Mouse (Mus musculus) liver, embryonic 15.5 days (tissue): ENCODE measurements around the gene 1700001K19Rik. TPM values are rescaled to one million over a fixed set of nuclear protein-coding genes. Genes with fewer than 3 reads are reported as not detected.

Experiments
- ATAC-seq: fragments of 200-750 bp; cut with Nextera tagmentation; 2 replicates; pipeline ENCODE4 v1.8.0; 2017; ENCODE audit warnings: moderate number of reproducible peaks, mild to moderate bottlenecking, moderate library complexity; ENCODE audit not compliant: insufficient read depth
- H3K27ac ChIP-seq: fragments of 300-500 bp; sonication (generic); replicated peaks from 2 replicates; pipeline ENCODE4 v1.5.1; 2015; ENCODE audit warnings: mild to moderate bottlenecking, inconsistent platforms
- H3K27me3 ChIP-seq: fragments of 300-500 bp; sonication (generic); 2 replicates; pipeline ENCODE4 v1.6.1; 2015; ENCODE audit warnings: mild to moderate bottlenecking, inconsistent platforms
- H3K36me3 ChIP-seq: fragments of 300-500 bp; sonication (generic); replicated peaks from 2 replicates; pipeline ENCODE4 v1.6.1; 2015; ENCODE audit warnings: moderate library complexity, mild to moderate bottlenecking, inconsistent platforms
- H3K4me1 ChIP-seq: fragments of 300-500 bp; sonication (generic); replicated peaks from 2 replicates; pipeline ENCODE4 v1.6.1; 2015; ENCODE audit warnings: inconsistent platforms
- H3K4me2 ChIP-seq: fragments of 300-500 bp; sonication (generic); 2 replicates; pipeline ENCODE4 v1.6.1; 2015; ENCODE audit warnings: moderate library complexity, mild to moderate bottlenecking, inconsistent platforms
- H3K4me3 ChIP-seq: fragments of 300-500 bp; sonication (generic); replicated peaks from 2 replicates; pipeline ENCODE4 v1.5.1; 2015; ENCODE audit warnings: mild to moderate bottlenecking, inconsistent platforms
- H3K9ac ChIP-seq: fragments of 300-500 bp; sonication (generic); 2 replicates; pipeline ENCODE4 v1.6.1; 2015; ENCODE audit warnings: moderate library complexity, mild to moderate bottlenecking, inconsistent platforms
- H3K9me3 ChIP-seq: fragments of 300-500 bp; sonication (generic); replicated peaks from 2 replicates; pipeline ENCODE4 v1.6.1; 2016; ENCODE audit warnings: inconsistent platforms
- WGBS: fragments of 180-500 bp; shearing (Covaris S2); methylation state at CpG from one replicate; pipeline ENCODE4 v1.1.7; 2015; ENCODE audit warnings: mixed read lengths; ENCODE audit not compliant: insufficient replicate concordance; 5-methylcytosine and 5-hydroxymethylcytosine counted together
- microRNA-seq: library from miRNA; unstranded; fragments of <30 nt; microRNA quantifications from one replicate; pipeline ENCODE4, GENCODE M21; 2016
- polyA plus RNA-seq: library from polyadenylated mRNA; unstranded; fragments of >200 nt; fragmentation: Nextera tagmentation; extraction: Ambion mirVana; gene quantifications from 2 replicates; pipeline ENCODE4 v1.2.1, GENCODE M21; 2015

1700001K19Rik gene
- polyA plus RNA-seq, 1 experiment from 2014 or later: not detected

DNA sequence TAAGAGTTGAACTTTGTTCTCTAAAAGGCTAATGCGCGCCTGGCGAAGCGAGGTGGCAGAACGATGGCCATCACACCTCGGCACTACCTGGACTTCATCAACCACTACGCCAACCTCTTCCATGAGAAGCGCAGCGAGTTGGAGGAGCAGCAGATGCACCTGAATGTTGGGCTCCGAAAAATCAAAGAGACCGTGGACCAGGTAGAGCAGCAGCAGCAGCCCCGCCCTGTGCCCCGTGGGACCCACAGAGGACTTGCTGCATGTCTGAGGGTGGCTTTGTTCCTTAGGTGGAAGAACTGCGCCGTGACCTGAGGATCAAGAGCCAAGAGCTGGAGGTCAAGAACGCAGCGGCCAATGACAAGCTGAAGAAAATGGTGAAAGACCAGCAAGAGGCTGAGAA is 31.0 kb downstream of the 1700001K19Rik start:
- Histone ChIP-seq H3K9me3 (no peaks in the 10 kb centered on the region), H3K4me2 (no peak overlapping the region)
- no peak for ATAC-seq

DNA sequence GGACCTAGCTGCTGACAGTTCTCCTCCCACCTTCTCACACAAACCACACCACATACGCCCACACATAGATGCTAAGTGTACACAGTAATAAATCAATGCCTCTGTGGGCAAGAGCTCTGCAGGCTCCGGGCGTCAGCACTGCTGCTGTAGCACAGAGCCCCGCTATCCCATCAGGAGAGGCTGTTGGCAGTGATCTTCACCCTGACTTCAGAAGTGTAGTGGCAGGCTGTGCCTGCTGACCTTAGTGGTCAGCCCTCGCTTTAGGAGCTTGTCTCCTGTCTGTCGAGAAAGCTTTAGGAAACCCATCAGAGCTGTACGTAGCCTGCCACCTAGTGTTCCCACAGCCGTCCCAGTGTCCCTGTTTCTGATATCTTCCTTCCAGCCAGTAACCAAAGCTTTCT is 32.2 kb downstream of the 1700001K19Rik start:
- no peak overlapping the region for H3K4me2 ChIP-seq

More for the DNA sequence above, 31.0 kb downstream of the 1700001K19Rik start:
- H3K9ac ChIP-seq: no peak overlapping the region
- H3K27ac ChIP-seq: no peak overlapping the region
- H3K36me3 ChIP-seq: peaks cover 97% of the 10 kb centered on the region
- 91% methylated on average over 17 of the region's 17 CpGs for WGBS
- H3K4me3 ChIP-seq: no peak overlapping the region
- H3K27me3 ChIP-seq: no peaks in the 10 kb centered on the region
- no peaks in the 10 kb centered on the region for H3K4me1 ChIP-seq

DNA sequence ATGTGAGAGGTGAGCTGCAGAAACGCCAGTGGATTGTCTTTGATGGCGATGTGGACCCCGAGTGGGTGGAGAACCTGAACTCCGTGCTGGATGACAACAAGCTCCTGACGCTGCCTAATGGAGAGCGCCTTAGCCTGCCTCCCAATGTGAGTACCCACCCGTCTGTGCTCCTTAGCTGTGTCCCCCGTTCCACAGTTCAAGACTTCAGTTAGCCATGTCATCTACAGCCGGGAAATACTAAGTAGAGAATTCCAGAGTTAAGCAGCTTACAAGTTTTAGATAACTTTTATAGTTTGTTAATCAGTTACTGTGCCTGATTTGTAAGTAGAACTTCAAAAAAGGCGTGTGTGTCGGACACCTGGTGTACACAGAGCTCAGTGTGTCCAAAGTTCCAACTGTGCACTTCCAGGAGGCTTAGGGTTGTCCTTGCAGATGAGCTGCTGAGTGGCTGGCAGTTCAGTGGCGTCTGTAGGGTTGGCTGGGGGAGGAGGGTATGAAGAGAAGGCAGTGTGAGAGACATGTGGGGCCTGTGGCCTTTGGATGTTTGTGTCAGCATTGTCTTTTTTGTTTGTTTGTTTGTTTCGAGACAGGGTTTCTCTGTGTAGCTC is 44.8 kb downstream of the 1700001K19Rik start:
- no peak overlapping the region for H3K9ac ChIP-seq
- H3K9me3 ChIP-seq: no peaks in the 10 kb centered on the region
- 85% methylated on average over 13 of the region's 13 CpGs for WGBS
- H3K4me2 ChIP-seq: no peak overlapping the region
- no peaks in the 10 kb centered on the region for H3K27me3 ChIP-seq
- ATAC-seq: no peak
- H3K4me1 ChIP-seq: no peaks in the 10 kb centered on the region
- H3K36me3 ChIP-seq: peaks cover 100% of the 10 kb centered on the region
- H3K27ac ChIP-seq: no peak overlapping the region
- H3K4me3 ChIP-seq: no peak overlapping the region

More for the DNA sequence above, 32.2 kb downstream of the 1700001K19Rik start:
- Histone ChIP-seq H3K4me1 (no peaks in the 10 kb centered on the region), H3K27me3 (no peaks in the 10 kb centered on the region), H3K4me3 (no peak overlapping the region), H3K9ac (no peak overlapping the region), H3K9me3 (no peaks in the 10 kb centered on the region), H3K36me3 (peaks cover 97% of the 10 kb centered on the region), H3K27ac (no peak overlapping the region)
- 83% methylated on average over 8 of the region's 8 CpGs for WGBS
- ATAC-seq: no peak

DNA sequence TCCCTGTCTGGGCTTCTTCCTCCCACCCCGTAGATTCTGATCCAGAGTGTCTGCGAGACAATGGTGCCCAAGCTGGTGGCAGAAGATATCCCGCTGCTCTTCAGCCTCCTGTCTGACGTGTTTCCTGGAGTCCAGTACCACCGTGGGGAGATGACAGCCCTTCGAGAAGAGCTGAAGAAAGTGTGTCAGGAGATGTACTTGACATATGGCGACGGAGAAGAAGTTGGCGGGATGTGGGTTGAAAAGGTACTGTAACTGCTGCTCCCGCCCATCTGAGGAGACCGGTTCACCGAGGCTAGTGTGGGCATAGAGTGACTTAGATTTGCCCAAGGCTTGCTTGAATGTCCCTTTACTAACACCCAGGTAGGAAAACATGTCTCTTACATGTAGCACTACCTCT is 46.1 kb downstream of the 1700001K19Rik start:
- 83% methylated on average over 12 of the region's 12 CpGs for WGBS
- no peak overlapping the region for H3K27ac ChIP-seq
- no peak overlapping the region for H3K9ac ChIP-seq
- no peaks in the 10 kb centered on the region for H3K9me3 ChIP-seq
- H3K4me1 ChIP-seq: no peaks in the 10 kb centered on the region
- ATAC-seq: no peak
- no peaks in the 10 kb centered on the region for H3K27me3 ChIP-seq
- H3K4me2 ChIP-seq: no peak overlapping the region
- H3K36me3 ChIP-seq: peaks cover 100% of the 10 kb centered on the region
- no peak overlapping the region for H3K4me3 ChIP-seq

DNA sequence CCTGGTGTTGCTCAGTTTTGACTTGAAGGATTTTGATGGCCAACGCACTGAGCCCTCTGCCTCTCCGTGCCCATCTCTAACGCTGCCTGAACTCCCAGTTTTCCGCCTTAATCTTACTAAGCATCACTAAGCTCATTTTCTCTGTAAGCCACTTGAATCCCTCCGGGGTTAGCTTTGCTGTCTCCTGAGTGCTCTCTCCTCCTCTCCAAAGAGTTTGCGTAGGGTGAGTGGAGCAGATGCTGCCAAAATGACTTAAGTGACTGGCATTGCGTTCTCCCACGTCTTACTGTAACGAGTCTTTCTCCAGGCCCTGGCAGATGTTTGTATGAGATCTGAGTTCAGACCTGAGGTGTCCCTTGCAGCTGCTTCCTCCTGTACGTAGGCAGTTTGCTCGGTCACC is 52.4 kb downstream of the 1700001K19Rik start:
- H3K27ac ChIP-seq: no peak overlapping the region
- H3K9me3 ChIP-seq: no peaks in the 10 kb centered on the region
- no peak overlapping the region for H3K9ac ChIP-seq
- H3K27me3 ChIP-seq: no peaks in the 10 kb centered on the region
- no peak overlapping the region for H3K4me2 ChIP-seq
- no peaks in the 10 kb centered on the region for H3K4me1 ChIP-seq
- 87% methylated on average over 11 of the region's 11 CpGs for WGBS
- no peak overlapping the region for H3K4me3 ChIP-seq
- no peak for ATAC-seq
- H3K36me3 ChIP-seq: peaks cover 99% of the 10 kb centered on the region

Small RNA genes within 50 kb of the gene (microRNA-seq; reads per million reads assigned to microRNA genes)
- gene Gm27299: not detected

Other genes with a start within 250 kb of the 1700001K19Rik start
- 64.2 and 66.0 TPM in 2 replicates for gene Ppp2r5c, start 235.5 kb downstream of the 1700001K19Rik start, polyA plus RNA-seq
- 11.2 and 14.6 TPM in 2 replicates for gene Dync1h1, start 81.2 kb downstream of the 1700001K19Rik start, polyA plus RNA-seq
- gene Hsp90aa1, start 20.1 kb upstream of the 1700001K19Rik start, polyA plus RNA-seq: 464 and 536 TPM in 2 replicates
- 8.6 and 9.1 TPM in 2 replicates for gene Wdr20, start 55.3 kb upstream of the 1700001K19Rik start, polyA plus RNA-seq
- gene Mok, start 158.3 kb upstream of the 1700001K19Rik start, polyA plus RNA-seq: 0.22 TPM in 2 replicates
- 1.7 and 1.8 TPM in 2 replicates for gene Zfp839, start 167.6 kb upstream of the 1700001K19Rik start, polyA plus RNA-seq
- gene Cinp, start 206.5 kb upstream of the 1700001K19Rik start, polyA plus RNA-seq: 49.9 and 56.6 TPM in 2 replicates
- gene Tecpr2, start 206.6 kb upstream of the 1700001K19Rik start, polyA plus RNA-seq: 1.6 and 1.8 TPM in 2 replicates